ENCODE assay signal across 13 mouse cellular contexts in the genomic region with DNA sequence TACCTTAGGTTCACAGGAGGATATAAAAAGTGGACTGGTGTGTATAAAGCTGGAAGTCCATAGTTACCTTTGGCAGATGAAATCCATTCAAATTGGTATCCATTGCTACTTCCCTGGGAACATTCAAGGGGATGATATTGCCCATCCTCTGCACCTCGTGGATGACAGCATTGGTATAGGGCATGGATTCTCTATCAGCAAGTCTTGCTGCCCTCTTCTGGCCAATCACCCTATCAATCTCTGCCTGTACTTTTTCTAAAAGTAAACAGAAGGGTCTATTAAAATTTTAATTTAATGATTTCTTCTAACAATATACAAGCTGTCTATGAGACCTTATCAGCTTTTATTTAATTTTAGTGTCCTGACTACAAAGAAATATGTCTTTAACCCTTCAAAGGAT. TPM values are rescaled to one million over a fixed set of nuclear protein-coding genes. Genes with fewer than 3 reads are reported as not detected.
A peak's percentile ranks its signal among the peaks of the same experiment; 100 is the strongest.
DNase-seq lines count a peak whose midpoint lies in the region; ATAC-seq and TF ChIP-seq lines count a peak whose summit lies in the region.
"Had no signal": no experiment of that assay in that cellular context is flagged by ENCODE, and none has a peak within 500 bp of the region (broad histone marks: within the 10 kb centered on the region; RNA-seq: fewer than 3 reads in every experiment).

No protein-coding gene starts in this region.

- H3K4me3 ChIP-seq in liver, adult 2 months (ENCODE audit: insufficient read depth, low read depth, low read length): no peak overlapping the region
- no peak overlapping the region for H3K4me3 ChIP-seq in liver, embryonic 12.5 days
- H3K4me3 ChIP-seq: embryonic facial prominence, embryonic 15.5 days; hindbrain, embryonic 15.5 days; limb, embryonic 12.5 days had no signal

- no peaks in the 10 kb centered on the region; the same call in 1 of the 2 replicates for H3K4me1 ChIP-seq in liver, adult 2 months (ENCODE audit: control insufficient read depth, insufficient read depth, low read length)
- H3K4me1 ChIP-seq in liver, embryonic 12.5 days: no peaks in the 10 kb centered on the region
- H3K4me1 ChIP-seq: embryonic facial prominence, embryonic 15.5 days; hindbrain, embryonic 15.5 days; limb, embryonic 12.5 days had no signal

- H3K4me2 ChIP-seq in liver, embryonic 12.5 days: no peak overlapping the region
- H3K4me2 ChIP-seq: embryonic facial prominence, embryonic 15.5 days; hindbrain, embryonic 15.5 days; limb, embryonic 12.5 days had no signal

- H3K9me3 ChIP-seq in liver, embryonic 12.5 days (replicated peaks): no peaks in the 10 kb centered on the region
- H3K9me3 ChIP-seq: embryonic facial prominence, embryonic 15.5 days; hindbrain, embryonic 15.5 days; limb, embryonic 12.5 days had no signal

- H3K27ac ChIP-seq in liver, adult 2 months (replicated peaks; ENCODE audit: insufficient read depth, low read depth, low read length): no peak overlapping the region
- no peak overlapping the region for H3K27ac ChIP-seq in liver, embryonic 12.5 days
- H3K27ac ChIP-seq: embryonic facial prominence, embryonic 15.5 days; hindbrain, embryonic 15.5 days; limb, embryonic 12.5 days had no signal

- H3K36me3 ChIP-seq in liver, adult 2 months (ENCODE audit: control insufficient read depth, insufficient read depth, low read length): peaks cover 49% of the 10 kb centered on the region
- no peaks in the 10 kb centered on the region for H3K36me3 ChIP-seq in liver, embryonic 12.5 days
- H3K36me3 ChIP-seq: embryonic facial prominence, embryonic 15.5 days; hindbrain, embryonic 15.5 days had no signal

- no peaks in the 10 kb centered on the region for H3K79me2 ChIP-seq in liver, adult 2 months (ENCODE audit: control insufficient read depth, insufficient read depth, low read length)

- TF ChIP-seq CTCF in liver, adult 2 months (IDR thresholded peaks at IDR 0.05; ENCODE audit: low read depth, low read length): 0 out of 2 replicates have a peak, but pooled peaks have one; percentile 1

- ATAC-seq in cerebellum, adult (ENCODE audit: insufficient number of reproducible peaks, low FRiP score, low TSS enrichment): no peak
- ATAC-seq in liver, embryonic 12.5 days: no peak

- TF ChIP-seq POLR2A in liver, adult 2 months (IDR thresholded peaks at IDR 0.05; ENCODE audit: extremely low read depth, insufficient read depth, low read length): no peak

- no peak overlapping the region for H3K9ac ChIP-seq in liver, adult 2 months (ENCODE audit: low read depth, low read length)
- H3K9ac ChIP-seq in liver, embryonic 12.5 days: no peak overlapping the region
- H3K9ac ChIP-seq: embryonic facial prominence, embryonic 15.5 days; hindbrain, embryonic 15.5 days; limb, embryonic 12.5 days had no signal

- 24% methylated on average over 1 of the region's 1 CpGs for WGBS in liver, adult 2 months
- 25% methylated on average over 1 of the region's 1 CpGs for WGBS in liver, embryonic 12.5 days (ENCODE audit: insufficient replicate concordance)

- peak; percentile 44 to 47 for DNase-seq in cerebellum, postnatal 10 days
- DNase-seq in liver, adult 2 months (ENCODE audit: extremely low read depth, low read depth, low spot score): no peak
- DNase-seq in embryo, embryonic 11 days: peak; percentile 6
- peak; percentile 9 for DNase-seq in retina, embryonic 14.5 days (ENCODE audit: low spot score)
- no peak for DNase-seq in thymus, postnatal 14 days
- no peak for DNase-seq in natural killer cell, adult 2 months (ENCODE audit: low spot score in 2 of 2)

- H3K27me3 ChIP-seq in liver, adult 2 months (ENCODE audit: control insufficient read depth, insufficient read depth, low read length): no peaks in the 10 kb centered on the region
- H3K27me3 ChIP-seq in liver, embryonic 12.5 days (replicated peaks): no peaks in the 10 kb centered on the region
- H3K27me3 ChIP-seq: embryonic facial prominence, embryonic 15.5 days; hindbrain, embryonic 15.5 days; limb, embryonic 12.5 days had no signal

RNA-seq across cellular contexts. Expression of a gene that starts 18.6 kb away (rescaled TPM):
- 0.13 and 0.18 TPM in 2 replicates for total RNA-seq in liver, adult 2 months (2014; rRNA removed)
- 0.09 TPM in 1 of 2 replicates, not detected in the other for polyA plus RNA-seq in liver, adult 2 months (2012; rRNA removed)
- polyA plus RNA-seq in liver, embryonic 12.5 days (2016; fragmentation: Nextera tagmentation; extraction: Ambion mirVana): not detected in 2 replicates
- polyA plus RNA-seq: embryonic facial prominence, embryonic 15.5 days; gonadal fat pad, adult 2 months; hindbrain, embryonic 15.5 days; limb, embryonic 12.5 days; stomach, embryonic 16.5 days had no signal

RNA-seq across cellular contexts. Expression of a gene that starts 27.7 kb away (rescaled TPM):
- 34.4 and 56.9 TPM in 2 replicates for total RNA-seq in liver, adult 2 months (2014; rRNA removed)
- polyA plus RNA-seq in liver, adult 2 months (2012; rRNA removed): 13.5 and 14.0 TPM in 2 replicates
- 1.4 TPM in 2 replicates for polyA plus RNA-seq in liver, embryonic 12.5 days (2016; fragmentation: Nextera tagmentation; extraction: Ambion mirVana)

Comparison
In these comparisons a context has a peak if more than half of its experiments do, and no peak if none do; other contexts are left out.
1. DNase-seq: peak in cerebellum, postnatal 10 days (2 of 2), embryo, embryonic 11 days (single experiment) and retina, embryonic 14.5 days (single experiment); none in liver, adult 2 months (single experiment), thymus, postnatal 14 days (single experiment) and natural killer cell, adult 2 months (0 of 2).